Mouse (Mus musculus): ENCODE results near the gene Dpp6.

Gene Dpp6

GRCm38 (mm10) chr5:27375841-27376240 lies 558.8 kb downstream of the Dpp6 start:
- peak; percentile 15 for DNase-seq (ENCODE audit: low spot score)

GRCm38 (mm10) chr5:27380656-27381385 lies 563.8 kb downstream of the Dpp6 start:
- no peak for DNase-seq (ENCODE audit: low spot score)

- no peak for DNase-seq (ENCODE audit: low spot score)
Measured at GRCm38 (mm10) chr5:27398371-27398770, 581.4 kb downstream of the Dpp6 start.

GRCm38 (mm10) chr5:27399111-27399510 lies 582.1 kb downstream of the Dpp6 start:
- DNase-seq (ENCODE audit: low spot score), result no peak

- no peak for DNase-seq (ENCODE audit: low spot score)
Measured at GRCm38 (mm10) chr5:27402616-27403015, 585.6 kb downstream of the Dpp6 start.

- no peak for DNase-seq (ENCODE audit: low spot score)
Measured at GRCm38 (mm10) chr5:27408854-27409253, 591.9 kb downstream of the Dpp6 start.

- no peak for DNase-seq (ENCODE audit: low spot score)
Measured at GRCm38 (mm10) chr5:27413023-27413422, 596.0 kb downstream of the Dpp6 start.

GRCm38 (mm10) chr5:27415518-27415917 lies 598.5 kb downstream of the Dpp6 start:
- no peak for DNase-seq (ENCODE audit: low spot score)

- DNase-seq (ENCODE audit: low spot score), result no peak
Measured at GRCm38 (mm10) chr5:27416571-27416970, 599.6 kb downstream of the Dpp6 start.

GRCm38 (mm10) chr5:27417398-27417797 lies 600.4 kb downstream of the Dpp6 start:
- no peak for DNase-seq (ENCODE audit: low spot score)

- no peak for DNase-seq (ENCODE audit: low spot score)
Measured at GRCm38 (mm10) chr5:27418856-27419255, 601.9 kb downstream of the Dpp6 start.

- DNase-seq (ENCODE audit: low spot score), result no peak
Measured at GRCm38 (mm10) chr5:27421090-27421635, 604.2 kb downstream of the Dpp6 start.

- DNase-seq (ENCODE audit: low spot score), result no peak
Measured at GRCm38 (mm10) chr5:27423766-27424165, 606.8 kb downstream of the Dpp6 start.

GRCm38 (mm10) chr5:27424484-27425080 lies 607.6 kb downstream of the Dpp6 start:
- no peak for DNase-seq (ENCODE audit: low spot score)

- no peak for DNase-seq (ENCODE audit: low spot score)
Measured at GRCm38 (mm10) chr5:27426200-27426599, 609.2 kb downstream of the Dpp6 start.

- DNase-seq (ENCODE audit: low spot score), result no peak
Measured at GRCm38 (mm10) chr5:27433584-27433983, 616.6 kb downstream of the Dpp6 start.

GRCm38 (mm10) chr5:27453201-27453845 lies 636.3 kb downstream of the Dpp6 start:
- no peak for DNase-seq (ENCODE audit: low spot score)

- no peak for DNase-seq (ENCODE audit: low spot score)
Measured at GRCm38 (mm10) chr5:27454386-27454785, 637.4 kb downstream of the Dpp6 start.

- DNase-seq (ENCODE audit: low spot score), result peak; percentile 59
Measured at GRCm38 (mm10) chr5:27456981-27457380, 640.0 kb downstream of the Dpp6 start.

- no peak for DNase-seq (ENCODE audit: low spot score)
Measured at GRCm38 (mm10) chr5:27457686-27458085, 640.7 kb downstream of the Dpp6 start.

- DNase-seq (ENCODE audit: low spot score), result no peak
Measured at GRCm38 (mm10) chr5:27474964-27475465, 658.0 kb downstream of the Dpp6 start.

GRCm38 (mm10) chr5:27481706-27482105 lies 664.7 kb downstream of the Dpp6 start:
- DNase-seq (ENCODE audit: low spot score), result peak; percentile 18

- DNase-seq (ENCODE audit: low spot score), result no peak
Measured at GRCm38 (mm10) chr5:27486138-27486537, 669.1 kb downstream of the Dpp6 start.
